Mouse (Mus musculus) MEL-GATA-1-ER (cell line): ENCODE data around the gene Prdx2.

Experiments used
- DNase-seq: peaks from one replicate; pipeline ENCODE4 v3.0.0-alpha.2; 2012; ENCODE audit warnings: low read depth; ENCODE audit errors: extremely low read depth

Gene Prdx2

GRCm38 (mm10) chr8:84969241-84970134 lies at the start of gene Prdx2, which contains the start of the genes Gm49661 and Rnaseh2a:
Gene Prdx2 (plus strand): TSS chr8:84969587.
Gene Gm49661 (minus strand): TSS chr8:84969433.
Gene Rnaseh2a (minus strand): TSS chr8:84969767.
- no peak for DNase-seq

GRCm38 (mm10) chr8:84921596-84921995 lies 47.8 kb upstream of the Prdx2 start:
- no peak for DNase-seq

- DNase-seq, result no peak
Measured at GRCm38 (mm10) chr8:84925557-84925956, 43.8 kb upstream of the Prdx2 start.

DNA sequence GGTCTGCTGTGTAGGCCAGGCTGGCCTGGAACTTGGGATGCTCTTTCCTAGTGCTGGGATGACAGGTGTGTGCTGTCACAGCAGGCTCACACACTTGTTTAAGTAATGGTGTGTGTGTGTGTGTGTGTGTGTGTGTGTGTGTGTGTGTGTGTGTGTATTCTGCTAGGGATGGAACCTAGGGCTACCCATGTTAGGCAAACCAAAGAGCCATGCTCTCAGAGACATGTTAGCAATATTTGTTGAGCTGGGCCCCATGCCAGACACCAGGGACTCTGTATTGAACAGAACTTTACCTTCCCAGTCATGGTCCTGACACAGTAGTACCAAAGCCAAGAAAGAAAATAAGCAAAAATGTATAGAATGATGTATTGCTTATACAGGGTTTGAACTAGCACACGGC lies 41.9 kb upstream of the Prdx2 start:
- no peak for DNase-seq

DNA sequence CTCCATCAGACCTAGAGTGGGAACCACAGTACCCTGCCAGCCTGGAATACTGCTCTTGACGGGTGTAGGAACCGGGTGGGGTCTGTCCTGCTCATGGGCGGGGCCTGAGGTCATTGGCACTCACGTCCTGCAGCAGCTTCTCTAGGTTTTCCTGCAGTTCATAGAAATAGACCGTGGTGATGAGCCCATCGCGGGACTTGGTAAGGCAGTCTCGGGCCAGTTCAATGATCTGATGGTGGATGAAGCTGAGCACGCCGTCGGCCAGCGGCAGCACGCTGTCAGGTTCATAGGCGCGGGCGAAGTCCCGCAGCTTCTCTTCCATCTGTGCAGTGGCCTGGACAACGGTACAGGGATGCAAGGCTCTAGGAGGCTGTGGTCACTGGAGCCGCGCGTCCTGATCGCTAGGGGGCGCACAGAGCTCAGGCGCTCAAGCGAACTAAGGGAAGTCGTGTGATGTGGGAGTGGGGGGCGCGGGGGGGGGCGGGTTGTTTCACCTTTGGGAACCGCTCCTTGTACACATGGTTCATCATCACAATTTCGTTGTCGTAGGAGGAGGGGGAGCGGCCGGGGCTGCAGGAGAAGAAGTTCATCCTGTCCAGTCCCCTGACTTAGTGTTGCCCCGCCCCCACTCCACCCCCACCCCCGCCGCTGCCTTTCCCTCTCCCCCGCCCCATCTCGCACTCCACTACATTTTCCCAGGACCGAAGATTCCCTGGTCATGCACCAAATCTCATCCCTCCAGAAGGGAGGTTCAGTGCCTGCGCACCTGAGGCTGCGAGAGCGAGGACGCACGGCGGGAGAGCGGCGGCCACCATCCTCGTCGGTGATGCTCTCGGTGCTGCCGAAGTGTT lies 40.7 kb upstream of the Prdx2 start:
- DNase-seq, result no peak

DNA sequence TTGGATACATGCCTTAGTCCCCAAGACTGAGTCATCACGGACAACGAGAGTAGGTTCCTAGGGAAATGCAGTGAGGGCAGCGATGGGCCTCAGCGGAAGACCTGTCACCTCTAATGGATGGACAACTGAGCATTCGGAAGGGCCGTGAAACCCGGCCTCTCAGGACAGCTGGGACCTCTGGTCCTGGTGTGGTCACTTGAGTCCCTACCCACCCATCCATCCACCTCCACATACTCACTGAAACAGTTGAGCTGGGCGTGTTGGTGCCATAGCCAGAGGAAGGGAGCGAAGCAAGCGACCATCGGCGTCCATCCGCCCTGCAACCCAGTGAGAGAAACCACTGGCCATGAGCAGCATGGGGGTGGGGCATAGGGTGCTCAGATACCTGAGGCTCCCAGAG lies 38.8 kb upstream of the Prdx2 start:
- no peak for DNase-seq

DNA sequence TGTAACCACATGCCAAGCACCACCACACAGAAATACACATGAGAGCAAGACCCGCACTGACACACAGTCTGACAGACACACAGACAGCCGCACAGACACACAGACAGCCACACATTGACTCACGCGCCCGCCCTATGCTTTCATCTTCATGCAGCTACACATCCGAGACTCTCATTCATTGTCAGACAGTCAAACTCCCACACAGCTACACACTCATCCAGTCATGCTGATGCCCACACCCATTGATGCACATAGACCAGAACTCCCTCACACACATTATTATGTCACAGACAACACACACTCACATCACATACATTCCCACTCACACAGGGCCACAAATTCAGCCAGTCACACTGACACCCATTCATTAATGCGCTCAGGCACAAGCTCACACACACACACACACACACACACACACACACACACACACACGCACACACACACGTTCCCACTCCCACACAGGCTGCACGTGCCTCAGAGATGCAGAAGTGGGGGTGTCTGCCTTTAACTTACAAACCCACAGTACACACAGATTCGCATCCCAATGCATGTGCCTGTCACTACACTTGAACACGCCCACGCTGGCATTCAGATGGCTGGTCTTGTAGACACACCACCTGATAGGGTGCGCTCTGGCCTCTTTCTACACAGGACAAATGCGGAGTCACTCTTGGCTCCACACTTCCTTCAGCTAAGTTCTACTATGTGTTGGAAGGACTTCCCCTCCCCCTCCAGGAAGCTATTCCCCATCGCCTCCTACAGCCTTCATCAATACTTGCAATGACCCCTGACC lies 35.4 kb upstream of the Prdx2 start:
- no peak for DNase-seq

DNA sequence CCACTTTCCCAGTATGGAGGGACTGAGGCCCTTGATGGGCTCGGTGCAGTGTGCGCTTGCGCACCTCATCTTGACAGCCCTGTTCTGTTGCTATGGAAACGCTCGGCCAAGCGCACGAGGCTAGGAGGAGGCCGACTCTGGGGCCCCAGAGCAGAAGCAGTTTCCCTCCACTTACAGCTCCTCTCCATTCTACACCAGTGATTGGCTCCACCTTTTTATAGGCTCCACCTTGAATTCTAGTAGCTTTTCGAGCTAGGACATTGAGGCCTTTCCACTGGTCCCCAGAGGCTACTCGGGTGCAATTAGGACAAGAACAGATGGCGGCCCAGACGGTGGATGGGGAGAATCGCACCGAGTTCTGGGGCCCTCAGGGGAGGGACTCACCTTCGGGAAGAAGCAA lies 34.5 kb upstream of the Prdx2 start:
- no peak for DNase-seq

GRCm38 (mm10) chr8:84935489-84935888 lies 33.9 kb upstream of the Prdx2 start:
- no peak for DNase-seq

DNA sequence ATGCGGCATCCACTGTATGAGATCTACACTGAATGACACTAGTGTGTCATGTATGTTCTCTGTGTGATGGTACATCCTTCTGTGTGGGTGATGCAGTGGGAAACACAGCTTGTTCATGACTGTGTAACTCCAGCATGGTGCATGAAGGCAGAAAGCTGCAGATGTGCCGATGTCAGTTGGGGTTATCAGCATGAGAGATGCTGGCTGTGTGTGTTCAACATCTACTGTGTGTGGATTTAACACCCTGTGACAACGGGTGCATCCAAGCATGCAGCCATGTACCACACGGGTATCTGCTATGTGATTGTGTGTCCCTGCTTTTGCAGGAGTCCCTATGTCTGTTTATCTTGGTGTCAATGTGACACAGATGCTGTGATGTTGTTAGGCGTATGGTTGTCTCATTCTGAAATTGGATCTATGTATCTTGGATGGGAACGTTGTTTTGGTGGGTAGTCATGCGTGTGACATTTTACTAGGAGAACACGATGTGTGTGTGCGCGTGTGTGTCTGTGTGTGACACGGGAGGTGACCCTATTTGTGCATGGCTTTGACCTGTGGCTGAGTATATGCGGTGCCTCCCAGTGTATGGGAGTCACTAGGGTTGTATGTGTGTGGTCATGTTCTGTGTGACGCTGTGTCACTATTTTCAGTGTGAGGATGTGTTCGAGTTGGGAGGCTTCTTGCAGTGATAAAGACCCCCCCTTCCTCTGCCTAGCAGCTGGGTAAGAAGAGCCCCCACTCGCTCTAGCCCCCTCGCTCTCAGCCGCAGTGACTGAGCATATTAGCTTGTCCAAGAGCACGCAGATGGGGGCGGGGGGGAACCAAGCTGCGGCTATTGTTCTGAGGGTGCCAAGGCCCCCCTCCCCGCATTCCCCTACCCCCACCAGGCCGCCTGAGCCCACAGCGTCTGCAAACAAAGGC lies 33.1 kb upstream of the Prdx2 start:
- no peak for DNase-seq

DNA sequence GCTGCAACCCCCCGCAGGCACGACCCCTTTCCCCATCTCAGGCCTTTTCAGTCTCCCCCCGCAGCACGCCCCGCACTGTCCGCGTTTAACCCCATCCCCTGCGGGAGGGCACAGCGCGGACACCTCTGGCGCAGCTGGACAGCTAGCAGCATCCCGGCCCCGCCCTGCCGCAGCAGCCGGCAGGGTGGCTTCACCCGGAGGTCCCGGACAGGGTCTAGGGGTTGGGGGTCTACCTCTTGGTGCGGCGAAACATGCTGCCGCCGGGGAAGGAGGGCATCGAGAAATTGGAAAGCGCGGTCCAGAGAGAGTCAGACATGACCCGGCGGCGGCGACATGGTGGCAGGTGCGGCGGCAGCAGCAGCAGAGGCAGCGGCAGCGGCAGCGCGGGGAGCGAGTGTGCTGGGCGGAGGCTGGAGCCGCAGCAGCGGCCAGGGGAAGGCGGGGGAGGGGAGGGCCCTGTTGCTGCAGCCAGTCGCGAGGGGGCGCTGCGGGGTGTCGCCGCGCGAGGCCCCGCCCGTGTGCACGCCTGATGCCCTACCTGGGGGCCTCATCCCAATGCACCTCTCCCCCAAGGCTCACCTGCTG lies 32.3 kb upstream of the Prdx2 start, which contains the start of gene Mast1:
Gene Mast1, minus strand, starts transcription at position 398 of the 585 bp plus-strand sequence.
- no peak for DNase-seq

- DNase-seq, result no peak
Measured at GRCm38 (mm10) chr8:84937620-84938485, 31.5 kb upstream of the Prdx2 start.

DNA sequence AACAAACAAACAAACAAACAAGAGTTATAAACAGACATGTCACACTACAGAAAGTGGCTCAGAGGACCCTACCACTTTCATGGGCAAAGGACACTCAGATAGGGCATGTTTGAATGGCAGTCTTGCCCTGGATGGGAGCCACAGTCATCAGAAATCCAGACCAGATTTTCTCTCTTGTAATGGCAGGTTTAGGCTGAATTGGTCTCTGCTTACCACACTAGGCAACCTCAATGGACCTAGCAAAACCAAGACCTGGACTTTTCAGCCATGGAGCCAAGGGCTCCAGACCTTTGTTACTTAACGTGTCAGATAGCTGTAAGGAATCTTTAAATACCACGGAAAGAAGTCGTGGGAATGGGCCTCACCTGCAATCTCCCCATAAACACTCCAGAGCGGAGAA lies 25.7 kb upstream of the Prdx2 start:
- no peak for DNase-seq

- DNase-seq, result no peak
Measured at GRCm38 (mm10) chr8:84944478-84945160, 24.8 kb upstream of the Prdx2 start.

DNA sequence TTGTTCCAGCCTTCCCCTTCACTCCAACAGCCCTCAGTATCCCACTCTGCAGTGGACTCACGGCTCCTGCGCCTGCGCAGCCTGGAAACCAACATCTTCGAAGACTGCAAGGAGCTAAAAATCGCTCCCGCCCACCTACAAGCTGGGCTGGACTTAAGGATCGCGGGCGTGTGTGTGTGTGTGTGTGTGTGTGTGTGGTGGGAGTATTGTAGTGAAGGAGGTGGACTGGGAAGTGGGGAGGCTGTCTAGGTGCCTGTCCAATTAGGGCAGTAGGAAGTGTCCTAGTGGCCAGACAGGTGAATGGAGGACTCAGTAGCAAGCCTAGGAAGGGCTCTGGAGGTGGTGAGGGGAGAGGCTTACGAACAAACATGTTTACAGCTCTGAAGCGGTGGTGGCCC lies 24.2 kb upstream of the Prdx2 start:
- no peak for DNase-seq

DNA sequence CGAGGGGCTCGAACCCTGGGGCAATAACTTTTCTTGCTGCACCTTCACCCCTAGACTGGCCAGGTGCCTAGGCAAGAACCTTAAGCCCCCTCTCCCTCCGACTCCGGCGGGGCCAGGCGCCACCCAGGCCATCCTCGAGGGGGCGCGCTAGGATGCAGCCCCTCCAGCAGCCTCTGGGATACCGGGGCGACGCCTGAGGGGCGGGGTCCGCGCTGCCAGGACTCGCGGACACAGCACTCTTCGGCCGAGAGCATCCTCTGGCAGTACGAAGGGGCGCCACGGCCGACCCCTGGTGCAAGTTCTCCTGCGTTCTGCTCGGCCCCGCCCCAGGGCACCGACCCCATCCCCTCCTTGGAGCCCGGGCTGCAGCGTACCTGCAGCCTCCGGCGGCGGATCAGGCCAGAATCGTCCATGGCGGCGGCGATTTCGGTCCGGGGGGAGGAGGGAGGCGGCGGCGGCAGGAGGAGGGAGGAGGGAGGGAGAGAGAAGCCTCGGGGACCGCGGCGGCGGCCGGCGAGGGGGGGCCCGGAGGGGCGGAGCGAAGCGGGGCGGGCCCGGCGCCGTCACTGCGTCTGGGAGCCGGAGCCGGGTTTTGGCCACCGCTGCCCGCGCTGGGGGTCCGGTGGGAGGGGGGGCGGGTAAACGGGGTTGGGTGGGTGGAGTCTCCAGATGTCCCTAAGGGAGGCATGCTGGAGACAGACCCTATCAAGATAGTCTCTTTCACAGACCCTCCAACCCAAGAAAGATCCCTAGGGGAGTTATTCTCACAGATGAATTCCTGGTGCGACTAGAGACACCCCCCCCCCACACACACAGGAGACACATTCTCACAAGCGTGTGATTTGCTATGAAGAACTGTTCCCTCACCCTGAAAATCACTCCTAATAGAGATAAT lies 23.5 kb upstream of the Prdx2 start:
- DNase-seq, result no peak

- DNase-seq, result no peak
Measured at GRCm38 (mm10) chr8:84946528-84947240, 22.7 kb upstream of the Prdx2 start, which contains the start of gene Rtbdn. Gene Rtbdn (plus strand): TSS chr8:84946991.
